Mouse (Mus musculus): Measurements from ENCODE around the gene Cdh11.

DNA sequence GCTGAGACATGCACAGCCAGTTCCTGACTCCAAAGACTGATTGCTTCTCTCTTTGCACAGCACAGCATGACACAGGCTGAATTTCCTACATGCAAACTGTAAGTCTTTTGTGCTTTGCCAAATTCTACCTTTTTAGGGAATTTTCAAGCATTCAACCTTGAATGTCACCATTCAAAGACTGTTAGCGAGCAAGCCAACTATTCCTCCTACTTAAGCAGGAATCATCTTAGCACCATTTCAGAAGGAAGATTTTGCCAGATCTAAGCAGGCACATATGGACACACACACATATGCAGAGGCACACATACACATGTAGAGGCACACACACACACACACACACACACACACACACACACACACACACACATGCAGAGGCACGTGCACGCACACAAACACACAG lies 108.3 kb downstream of the Cdh11 start:
- no peak for TF ChIP-seq CTCF (IDR thresholded peaks at IDR 0.05; ENCODE audit: borderline replicate concordance, insufficient read depth, low read depth, low read length)
- no peak for TF ChIP-seq POLR2A (IDR thresholded peaks at IDR 0.05; ENCODE audit: borderline replicate concordance, insufficient read depth, low read length)

All from cerebellum, adult 2 months (tissue).